Mouse (Mus musculus) lung, postnatal 36 days (tissue): ENCODE results near the gene Mvb12a.
A peak's percentile ranks its signal among the peaks of the same experiment; 100 is the strongest.

Experiments
- DNase-seq: peaks from one replicate; pipeline ENCODE4 v3.0.0; 2022; ENCODE audit warnings: mixed read lengths

Mvb12a gene

DNA sequence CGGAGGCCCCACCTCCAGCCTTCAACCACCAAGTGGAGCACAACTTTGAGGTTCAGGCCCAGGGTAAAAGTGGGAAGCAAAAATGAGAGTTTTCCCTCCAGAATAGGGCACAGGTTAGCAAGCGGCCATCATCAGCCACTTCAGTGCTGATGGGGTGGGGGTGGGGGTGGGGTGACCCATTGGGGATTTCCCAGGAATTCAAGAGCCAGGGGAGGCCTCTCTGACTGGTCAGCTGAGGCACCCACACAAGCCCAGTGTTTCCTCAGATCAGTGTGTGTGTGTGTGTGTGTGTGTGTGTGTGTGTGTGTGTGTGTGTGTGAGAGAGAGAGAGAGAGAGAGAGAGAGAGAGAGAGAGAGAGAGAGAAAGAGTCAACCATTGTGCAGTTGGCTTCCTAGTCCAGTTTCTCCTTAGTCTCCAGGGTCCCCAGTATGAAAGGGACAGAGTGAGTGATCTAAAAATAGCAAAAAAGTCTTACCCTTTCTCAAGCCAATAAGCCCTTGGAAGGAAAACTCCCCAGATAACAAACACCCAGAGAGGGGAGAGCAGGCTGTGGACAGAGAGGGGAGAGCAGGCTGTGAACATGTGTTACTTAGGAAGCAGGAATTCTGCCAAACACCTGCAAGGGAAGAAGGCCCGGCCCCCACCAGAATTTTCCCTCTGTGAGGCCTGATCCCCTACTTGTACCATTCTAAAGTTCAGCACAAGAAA, 15.4 kb upstream of the Mvb12a start:
- no peak for DNase-seq

DNA sequence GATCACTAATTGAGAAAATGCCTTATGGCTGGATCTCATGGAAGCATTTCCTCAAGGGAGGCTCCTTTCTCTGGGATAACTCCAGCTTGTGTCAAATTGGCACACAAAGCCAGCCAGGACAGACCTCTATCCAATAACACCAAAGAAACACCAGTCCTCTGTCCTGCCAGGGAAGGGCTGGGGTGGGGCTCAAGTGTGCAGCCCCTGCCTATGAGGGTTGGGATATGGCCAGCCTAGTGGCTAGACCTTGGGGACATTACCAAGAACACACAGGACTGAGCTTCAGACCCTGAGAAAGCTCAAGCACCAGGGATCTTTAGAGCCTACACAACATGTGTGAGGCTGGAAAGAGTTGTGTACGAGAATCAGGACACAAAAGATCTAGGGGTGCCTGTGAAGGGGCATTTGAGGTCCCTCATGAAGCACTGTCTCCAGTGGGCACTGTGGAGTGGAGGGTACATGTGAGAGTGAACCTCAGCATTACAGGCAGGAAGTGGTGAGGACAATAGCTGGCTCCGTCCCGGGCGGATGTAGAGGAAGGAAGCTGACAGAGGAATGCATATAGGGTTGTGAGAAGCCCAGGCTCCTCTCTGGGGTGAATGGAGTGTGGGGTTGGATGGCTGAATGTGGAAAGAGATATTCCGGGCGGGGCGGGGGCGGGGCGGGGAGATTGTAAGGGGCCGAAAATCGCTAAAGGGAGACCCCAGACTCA, 14.2 kb upstream of the Mvb12a start:
- peak; percentile 80 for DNase-seq

DNA sequence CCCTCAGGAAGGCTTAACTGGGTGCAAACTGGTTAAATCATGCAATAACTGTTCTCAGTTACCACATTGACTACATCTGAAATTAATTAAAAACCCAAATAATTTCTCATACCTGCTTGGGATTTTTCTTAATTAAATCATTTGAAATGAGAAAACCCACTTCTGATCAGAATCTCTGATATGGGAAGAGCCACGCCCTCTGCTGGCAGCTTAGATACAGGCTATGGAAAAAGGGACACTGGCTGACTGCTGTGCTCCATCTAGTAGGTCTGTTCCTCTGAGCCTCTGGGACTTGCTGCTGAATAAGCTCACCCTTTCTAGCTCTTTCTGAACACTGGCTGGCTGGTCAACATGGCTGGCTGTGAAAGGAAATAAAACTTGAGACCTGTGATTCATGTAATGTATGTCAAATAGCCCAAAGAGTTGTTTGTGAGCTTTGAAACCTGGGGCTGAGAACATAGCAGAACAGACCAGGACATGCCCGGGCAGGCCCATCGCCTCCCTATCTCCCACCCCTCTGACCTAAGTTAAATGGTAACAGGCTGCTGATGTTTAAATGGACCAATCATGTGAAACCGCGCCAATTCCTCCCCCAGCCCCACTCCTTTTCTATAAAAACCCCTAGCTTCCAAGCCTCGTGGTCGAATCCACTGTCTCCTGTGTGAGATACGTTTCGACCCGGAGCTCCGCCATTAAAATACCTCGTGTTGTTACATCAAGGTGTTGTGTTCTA, 11.8 kb upstream of the Mvb12a start:
- DNase-seq = peak; percentile 73

DNA sequence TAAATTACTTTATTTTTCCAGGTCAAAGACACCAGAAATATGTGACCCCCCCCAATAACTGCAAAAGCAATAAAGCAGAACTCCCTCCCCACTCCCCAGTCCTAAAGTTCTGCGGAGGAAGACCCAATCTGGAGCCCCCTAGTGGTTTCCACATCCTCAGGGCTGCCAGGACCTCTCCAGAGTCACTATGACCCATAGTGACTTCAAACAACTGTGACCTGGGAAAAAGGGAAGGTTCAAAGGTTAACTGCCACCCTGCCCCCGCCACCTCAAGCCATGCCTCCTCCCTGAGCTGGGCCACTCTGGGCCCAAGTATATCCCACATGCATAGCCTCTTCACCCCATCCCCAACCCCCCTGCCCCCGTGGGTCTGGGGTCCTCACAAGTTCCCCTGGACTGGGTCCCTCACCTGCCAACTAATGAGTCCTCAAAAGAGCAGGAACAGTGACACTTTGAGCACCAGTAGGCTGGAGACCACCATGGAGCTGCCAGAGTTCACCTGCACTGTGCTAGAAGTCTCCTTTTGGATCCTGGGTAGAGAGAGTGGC, 8.4 kb upstream of the Mvb12a start:
- no peak for DNase-seq

DNA sequence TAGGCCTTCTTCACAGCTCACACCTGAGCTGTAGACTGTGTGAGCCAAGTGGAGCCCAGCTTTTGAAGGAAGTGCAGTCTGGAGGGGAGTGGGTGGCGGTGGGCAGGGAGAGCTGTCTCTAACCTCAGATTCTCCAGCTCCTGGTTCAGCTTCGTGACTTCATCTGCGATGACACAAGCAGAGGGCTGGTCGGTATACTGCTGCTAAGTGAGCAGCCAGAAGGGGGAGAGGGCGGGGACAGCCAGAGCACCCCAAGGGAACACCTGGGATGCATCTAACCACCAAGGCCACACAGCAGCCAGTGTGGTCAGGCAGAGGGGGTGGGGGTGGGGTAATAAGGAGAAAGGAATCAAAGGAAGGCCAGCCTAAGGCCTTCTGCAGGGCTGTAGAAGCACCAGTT, 7.1 kb upstream of the Mvb12a start:
- no peak for DNase-seq

DNA sequence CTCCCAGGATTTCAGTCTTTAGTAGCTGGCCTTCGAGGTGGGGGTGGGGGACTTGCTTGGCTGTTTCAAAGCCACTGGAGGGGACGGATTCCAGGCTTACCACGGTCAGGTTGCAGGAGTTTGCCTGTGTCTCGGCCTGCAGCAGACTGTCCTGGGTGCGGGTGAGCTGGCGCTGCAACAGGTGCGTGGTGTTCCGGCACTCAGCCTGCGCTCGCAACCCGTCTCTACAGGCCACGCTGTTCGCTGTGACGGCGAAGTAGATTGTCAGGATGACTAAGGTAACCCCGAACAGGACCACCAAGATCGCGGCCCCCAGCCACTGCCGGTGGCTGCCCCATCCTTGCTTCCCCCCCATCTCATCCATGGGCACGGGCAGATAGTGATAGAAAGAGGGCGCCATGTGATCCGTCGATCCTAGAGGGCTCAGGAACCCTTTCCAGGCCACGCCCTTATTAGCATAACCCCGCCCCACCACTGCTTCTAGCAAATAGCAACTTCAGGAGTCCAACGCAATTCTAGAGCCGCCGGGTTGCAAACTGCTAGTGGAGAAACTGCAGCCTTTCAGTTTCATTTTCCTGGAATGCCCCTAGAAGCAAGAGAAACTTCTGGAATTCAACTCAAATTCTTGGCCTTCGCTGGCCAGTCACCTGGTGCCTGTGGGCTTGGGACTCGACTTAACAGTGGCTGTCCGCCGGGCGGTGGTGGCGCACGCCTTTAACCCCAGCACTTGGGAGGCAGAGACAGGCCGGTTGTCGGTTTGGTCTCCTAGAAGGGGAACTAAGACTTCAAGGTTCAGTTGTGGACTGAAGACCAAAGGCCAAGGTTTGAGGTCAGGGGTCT, 5.5 kb upstream of the Mvb12a start, which contains the start of gene Bst2:
Gene Bst2 (minus strand): TSS at position 429 of the 840 bp plus-strand sequence.
- peak; percentile 99 for DNase-seq

DNA sequence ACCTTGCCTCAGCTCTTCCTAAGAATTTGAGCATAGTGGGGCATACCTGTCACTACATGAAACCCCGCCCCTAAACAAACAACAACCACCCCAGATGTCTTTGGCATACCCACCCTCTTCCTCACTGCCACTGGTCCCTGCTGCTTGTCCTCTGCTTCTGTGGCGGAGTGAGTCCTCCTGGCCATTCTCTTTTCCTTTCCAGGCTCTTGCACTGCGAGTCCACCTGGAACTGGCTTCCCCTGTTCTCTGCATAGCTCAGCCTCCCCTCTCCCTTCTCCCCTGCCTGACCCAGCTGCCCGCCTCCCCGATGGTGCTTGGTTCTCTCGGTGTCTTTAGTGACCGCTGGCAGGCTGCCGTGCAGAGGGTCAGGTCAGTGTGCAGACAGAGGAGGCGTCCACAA, 1.0 kb downstream of the Mvb12a start:
- no peak for DNase-seq

DNA sequence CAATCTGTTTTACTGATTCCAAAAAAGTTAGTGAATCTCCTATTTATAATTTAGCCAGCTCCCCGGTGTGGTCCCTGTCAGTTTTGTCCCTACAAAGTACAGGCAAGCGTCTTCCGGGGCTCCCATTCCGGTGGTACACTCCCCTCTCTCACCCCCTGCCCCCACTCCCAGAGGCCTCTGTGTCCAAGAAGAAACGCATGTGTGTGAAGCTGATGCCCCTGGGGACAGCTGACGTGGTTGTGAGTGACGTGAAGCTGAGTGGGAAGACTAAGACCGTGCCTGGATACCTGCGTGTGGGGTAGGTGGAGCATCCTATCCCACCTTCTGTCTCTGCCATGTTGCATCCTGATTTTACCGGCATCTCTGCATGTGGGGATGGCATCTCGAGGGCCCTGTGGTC, 2.3 kb downstream of the Mvb12a start:
- no peak for DNase-seq

DNA sequence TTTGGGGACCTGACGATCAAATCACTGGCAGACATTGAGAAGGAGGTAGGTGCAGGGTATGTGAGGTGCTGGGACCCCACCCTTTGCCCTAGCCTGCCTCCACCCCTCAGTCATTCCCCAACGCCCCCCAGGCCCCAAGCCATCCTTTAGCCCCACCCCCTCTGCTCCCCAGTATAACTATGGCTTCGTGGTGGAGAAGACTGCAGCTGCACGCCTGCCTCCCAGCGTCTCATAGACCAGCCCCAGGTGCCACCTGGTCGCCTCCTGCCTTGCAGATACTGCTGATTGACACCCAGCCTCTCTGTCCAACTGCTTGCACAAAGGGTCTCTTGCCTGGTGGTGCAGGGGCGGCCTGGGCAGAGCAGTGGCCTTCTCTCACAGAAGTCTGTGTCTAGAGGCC, 4.9 kb downstream of the Mvb12a start:
- no peak for DNase-seq

DNA sequence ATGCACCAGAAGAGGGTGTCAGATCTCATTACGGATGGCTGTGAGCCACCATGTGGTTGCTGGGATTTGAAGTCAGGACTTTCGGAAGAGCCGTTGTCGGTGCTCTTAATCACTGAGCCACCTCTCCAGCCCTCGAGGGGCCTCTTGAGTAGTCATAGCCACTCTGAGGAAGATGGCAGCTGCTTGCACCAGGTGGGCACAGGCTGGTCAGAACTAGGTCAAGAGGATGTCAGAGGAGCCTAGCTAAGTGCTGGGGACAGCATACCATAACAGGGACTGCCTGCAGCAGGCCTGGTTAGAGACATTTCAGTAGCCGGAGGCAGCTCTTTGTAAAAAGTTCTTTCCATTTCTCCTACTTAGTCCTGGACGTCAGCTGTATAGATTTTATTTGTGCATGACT, 8.0 kb downstream of the Mvb12a start:
- DNase-seq = no peak

DNA sequence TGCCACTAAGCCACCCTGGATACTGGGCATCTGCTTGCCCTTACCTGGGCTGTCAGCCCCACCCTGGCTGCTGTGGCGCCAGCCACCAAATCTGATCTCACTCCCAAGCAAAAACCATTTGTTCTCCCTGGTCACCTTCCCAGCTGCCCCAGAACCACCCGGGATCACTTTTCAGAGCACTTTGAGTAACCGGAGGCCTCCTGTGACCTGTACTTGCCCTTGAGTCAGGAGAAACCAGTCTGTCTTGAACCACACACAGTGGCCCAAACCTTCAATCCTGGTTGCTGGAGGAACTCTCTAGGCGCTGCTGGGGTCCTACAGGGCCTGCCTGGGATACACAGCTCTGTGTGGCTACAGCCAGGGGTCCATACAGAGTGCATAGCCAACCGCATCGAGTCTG, 10.0 kb downstream of the Mvb12a start:
- no peak for DNase-seq

DNA sequence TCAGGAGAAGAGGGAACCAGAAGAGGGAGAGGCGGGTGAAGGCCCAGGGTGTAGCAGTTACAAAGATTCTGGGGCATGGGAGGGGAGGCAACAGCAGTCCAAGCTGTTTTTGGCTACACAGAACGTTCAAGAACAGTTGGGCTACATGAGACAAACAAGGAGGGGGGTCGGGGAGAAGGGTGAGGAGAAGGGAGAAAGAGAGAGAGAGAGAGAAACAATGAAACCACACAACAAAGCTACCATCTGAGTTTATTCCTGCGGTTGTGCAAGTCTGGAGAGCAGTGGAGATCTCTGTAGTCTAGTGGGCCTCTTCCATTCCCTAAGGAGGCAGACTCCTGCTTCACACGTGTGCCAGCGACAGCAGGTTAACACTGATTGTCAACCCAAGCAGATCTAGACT, 11.3 kb downstream of the Mvb12a start:
- no peak for DNase-seq

DNA sequence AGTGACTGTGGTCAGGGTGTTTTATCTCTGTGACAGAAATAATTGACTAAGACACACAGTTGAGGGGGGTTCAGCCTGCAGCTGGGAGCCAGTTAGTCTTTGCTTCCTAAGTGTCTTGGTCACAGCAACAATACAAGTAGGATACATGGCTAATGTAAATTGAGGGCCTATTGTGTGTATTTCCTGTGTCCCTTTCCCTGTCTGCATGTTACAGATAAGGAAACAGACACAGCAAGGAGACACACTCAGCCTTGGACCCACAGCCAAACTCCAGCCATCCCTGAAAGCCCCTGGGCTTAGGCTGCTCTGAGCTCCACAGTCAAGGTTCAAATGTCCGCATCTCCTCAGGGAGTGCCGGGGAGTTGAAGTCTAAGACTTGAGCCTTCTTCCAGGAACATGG, 11.9 kb downstream of the Mvb12a start:
- peak; percentile 29 for DNase-seq

DNA sequence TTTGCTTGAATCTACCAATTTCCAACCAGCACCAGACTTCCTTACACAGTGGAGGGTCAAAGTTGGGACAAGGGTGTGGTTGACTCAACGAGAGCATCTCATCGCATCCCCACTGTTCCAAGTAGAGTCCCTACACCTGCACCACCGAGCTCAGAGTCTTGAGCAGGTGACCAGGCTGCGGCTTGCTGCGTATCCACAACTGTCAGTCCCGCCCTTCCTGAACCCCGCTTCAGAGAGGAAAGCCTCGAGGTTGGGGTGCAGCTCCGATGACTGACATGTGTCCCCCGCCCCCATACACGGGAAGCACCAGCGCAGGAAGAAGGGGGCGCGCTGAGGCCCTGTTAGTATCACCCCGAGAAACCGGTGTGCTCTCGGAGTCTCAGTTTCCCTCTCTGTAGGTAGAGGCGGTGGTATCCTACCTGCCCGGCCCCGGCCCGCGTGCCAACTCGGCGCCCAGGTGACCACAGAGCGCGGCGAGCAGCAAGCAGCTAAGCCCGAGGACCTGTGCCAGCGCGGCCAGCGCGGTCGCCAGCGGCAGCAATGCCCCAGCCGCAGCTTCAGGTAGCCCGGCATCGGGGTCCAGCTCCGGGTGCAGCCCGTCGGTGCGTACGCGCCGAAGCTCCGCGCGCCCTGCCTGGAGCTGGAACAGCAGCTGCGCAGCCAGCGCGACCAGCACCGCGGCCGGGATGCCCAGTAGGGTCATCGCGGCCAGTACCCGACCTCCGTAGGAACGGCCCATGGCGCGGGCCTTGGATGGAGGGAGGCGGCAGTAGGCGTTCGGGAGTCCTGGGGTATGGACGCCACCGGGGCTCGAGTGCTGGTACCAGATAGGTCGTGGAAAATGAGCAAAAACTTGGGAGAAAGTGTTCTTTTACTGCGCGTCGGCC, 15.6 kb downstream of the Mvb12a start, which contains the start of gene Tmem221:
Gene Tmem221 (minus strand): TSS at position 801 of the 887 bp plus-strand sequence.
- no peak for DNase-seq

DNA sequence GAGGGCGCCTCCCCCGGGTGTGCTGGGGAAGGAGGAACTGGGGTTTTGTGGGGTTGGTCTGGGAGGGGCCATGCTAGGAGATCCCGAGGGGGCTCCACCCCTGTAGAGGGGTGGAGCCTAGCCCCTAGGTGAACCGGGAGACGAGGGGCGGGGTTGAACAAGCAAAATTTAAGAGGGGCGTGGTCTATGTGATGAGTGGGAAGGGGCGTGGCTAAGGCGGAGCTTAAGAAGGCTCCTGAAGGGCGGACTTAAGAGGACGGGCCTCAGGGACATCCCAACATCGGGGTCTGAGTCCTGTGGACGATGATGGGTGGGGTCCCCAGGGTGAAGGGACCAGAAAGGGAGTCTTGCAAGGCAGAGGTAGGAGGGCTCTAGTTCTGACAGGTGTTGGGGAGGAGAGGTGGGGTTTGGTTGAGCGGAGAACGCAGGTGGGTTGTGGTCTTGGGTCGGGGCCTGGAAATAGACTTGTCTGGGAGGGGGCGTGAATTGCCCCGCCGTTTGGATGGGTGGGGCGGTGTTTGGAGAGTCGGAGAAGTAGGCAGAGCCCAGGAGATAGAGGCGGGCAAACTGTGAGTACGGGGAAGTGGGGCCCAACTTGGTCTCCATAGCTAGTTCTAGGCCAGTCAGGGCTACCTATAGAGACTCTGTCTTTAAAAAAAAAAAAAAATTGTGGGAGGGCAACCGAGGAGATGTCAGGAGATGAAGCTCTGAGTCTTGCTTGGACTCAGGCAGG, 16.4 kb downstream of the Mvb12a start:
- peak; percentile 93 for DNase-seq

DNA sequence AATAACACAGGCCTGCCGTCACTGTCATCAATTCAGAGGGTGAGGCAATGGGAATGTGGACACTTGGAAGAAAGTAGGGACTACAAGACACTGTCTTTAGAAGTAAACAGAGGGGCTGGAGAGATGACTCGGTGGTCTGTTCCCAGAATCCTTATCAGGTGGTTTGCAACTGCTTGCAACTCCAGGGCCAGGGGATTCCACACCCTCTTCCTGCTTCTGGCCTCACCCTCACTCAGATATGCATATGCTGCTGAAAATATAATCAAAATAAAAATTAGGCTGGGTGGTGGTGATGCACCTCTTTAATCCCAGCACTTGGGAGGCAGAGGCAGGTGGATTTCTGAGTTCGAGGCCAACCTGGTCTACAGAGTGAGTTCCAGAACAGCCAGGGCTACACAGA, 17.3 kb downstream of the Mvb12a start:
- DNase-seq = no peak

DNA sequence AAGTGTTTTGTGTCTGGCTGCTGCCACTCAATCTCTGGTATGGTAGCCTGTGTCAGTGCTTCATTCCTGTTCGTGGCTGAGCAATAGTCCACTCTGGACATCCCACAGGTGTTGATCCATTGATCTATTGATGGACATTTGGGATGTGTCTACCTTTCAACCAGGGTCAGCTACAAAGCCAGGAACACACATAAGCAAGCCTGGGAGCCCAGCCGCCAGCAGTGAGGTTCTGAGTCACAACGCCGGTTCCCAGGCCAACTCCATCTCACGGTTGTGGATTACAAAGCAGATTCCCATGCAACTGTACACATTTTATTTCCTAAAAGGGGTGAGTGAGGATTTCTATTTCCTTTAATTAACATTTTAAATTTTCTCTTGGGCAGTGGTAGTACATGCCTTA, 18.0 kb downstream of the Mvb12a start:
- no peak for DNase-seq

DNA sequence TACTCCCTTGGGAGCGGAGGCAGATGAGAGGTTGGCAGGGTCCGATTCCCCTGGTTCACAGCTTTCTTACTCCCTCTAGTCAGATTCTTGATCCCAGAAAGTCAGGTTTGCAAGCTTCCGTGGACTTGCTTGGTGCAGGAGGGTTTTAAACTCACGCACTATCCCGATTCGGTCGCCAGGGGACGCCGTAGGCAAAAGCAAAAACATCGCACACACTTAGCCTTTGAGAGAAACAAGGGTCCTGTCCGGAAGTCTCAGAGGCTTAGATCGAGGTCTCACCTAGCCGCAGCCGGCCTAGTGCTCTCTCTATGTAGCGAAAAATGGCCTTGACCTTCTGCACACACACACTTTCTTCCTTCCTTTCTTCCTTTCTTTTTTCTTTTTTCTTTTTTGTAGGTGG, 18.7 kb downstream of the Mvb12a start:
- DNase-seq = peak; percentile 77

DNA sequence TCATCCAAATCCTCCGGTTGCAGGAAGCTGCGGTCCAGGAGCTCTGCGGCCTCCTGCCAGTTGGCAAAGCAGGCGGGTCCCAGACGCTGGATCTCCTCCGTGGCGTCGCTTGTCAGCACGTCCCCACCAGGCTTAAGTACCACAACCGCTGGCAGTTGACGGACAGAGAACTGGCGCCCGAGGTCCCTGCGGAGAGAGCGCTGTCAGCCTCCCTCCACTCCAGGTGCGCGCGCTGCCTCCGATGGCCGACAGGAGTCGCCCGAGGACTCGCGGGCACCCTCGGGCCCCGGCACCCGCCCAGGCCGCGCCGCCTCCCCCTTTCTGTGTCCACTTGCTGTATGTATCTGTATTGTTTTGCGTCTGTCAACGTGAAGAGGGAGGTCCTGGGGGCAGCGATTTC, 20.0 kb downstream of the Mvb12a start:
- peak; percentile 88 for DNase-seq

DNA sequence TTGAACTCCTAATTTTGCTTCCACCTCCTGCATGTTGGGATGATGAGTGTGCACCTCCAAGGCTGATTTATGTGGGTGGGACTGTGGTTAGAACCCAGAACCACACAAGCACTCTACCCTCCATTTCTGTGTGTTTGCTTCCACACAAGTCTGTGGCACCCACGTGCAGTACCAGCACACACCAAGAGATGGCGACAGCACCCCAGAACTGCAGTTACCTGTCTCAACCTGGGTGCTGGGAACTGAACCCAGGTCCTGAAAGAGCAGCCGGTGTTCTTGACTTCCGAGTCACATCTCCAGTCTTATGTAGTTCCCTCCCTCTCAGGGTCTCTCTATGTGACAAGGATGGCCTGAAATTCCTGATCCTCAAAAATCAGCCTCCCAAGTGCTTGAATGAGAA, 21.3 kb downstream of the Mvb12a start:
- no peak for DNase-seq

DNA sequence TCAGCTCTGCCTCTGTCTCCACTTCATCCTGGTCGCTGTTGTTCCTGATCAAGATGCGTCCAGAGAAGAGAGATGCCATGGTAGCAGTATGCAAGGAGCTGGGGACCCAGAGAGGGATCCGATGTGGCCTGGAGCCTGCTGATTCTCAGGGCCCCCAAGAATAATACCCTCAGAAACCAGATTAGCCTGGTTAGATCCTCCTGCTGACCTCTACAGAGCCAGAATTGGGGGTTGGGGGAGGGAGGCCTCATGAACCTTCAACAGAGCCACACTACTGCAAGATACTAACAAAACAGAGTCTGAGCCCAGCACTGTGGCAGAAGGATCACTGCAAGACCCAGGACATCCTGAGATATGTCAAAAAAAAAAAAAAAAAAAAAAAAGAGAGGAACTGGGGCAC, 23.8 kb downstream of the Mvb12a start, which contains the start of gene Nxnl1:
Gene Nxnl1 (minus strand): TSS at position 101 of the 400 bp plus-strand sequence.
- DNase-seq = no peak
